Mouse (Mus musculus) retina, postnatal 7 days (tissue): Measurements from ENCODE around the gene Nradd.
A peak's percentile ranks its signal among the peaks of the same experiment; 100 is the strongest.

Experiments used
- DNase-seq: peaks from one replicate; pipeline ENCODE4 v3.0.0-alpha.2; 2012; ENCODE audit warnings: low read depth, low spot score

The Nradd gene

GRCm38 (mm10) chr9:110624361-110625166, at the start of gene Nradd:
TSS of gene Nradd (minus strand) at chr9:110624452.
- peak; percentile 80 for DNase-seq

- DNase-seq: no peak
These were observed 49.0 kb upstream of the Nradd start for GRCm38 (mm10) chr9:110673107-110673752.

- DNase-seq: no peak
These were observed 48.3 kb upstream of the Nradd start for GRCm38 (mm10) chr9:110672462-110673106.

GRCm38 (mm10) chr9:110669785-110670184, 45.5 kb upstream of the Nradd start:
- no peak for DNase-seq

- DNase-seq: no peak
These were observed 44.5 kb upstream of the Nradd start for GRCm38 (mm10) chr9:110668601-110669293.

- no peak for DNase-seq
These were observed 43.1 kb upstream of the Nradd start for GRCm38 (mm10) chr9:110667219-110667836.

- DNase-seq: no peak
These were observed 42.1 kb upstream of the Nradd start for GRCm38 (mm10) chr9:110666374-110666773.

- DNase-seq: no peak
These were observed 41.7 kb upstream of the Nradd start for GRCm38 (mm10) chr9:110665912-110666311.

GRCm38 (mm10) chr9:110662844-110663243, 38.6 kb upstream of the Nradd start:
- DNase-seq: no peak

GRCm38 (mm10) chr9:110660856-110661612, 36.8 kb upstream of the Nradd start:
- no peak for DNase-seq

- no peak for DNase-seq
These were observed 36.0 kb upstream of the Nradd start for GRCm38 (mm10) chr9:110660208-110660607.

GRCm38 (mm10) chr9:110659521-110659920, 35.3 kb upstream of the Nradd start:
- DNase-seq: no peak

- no peak for DNase-seq
These were observed 33.3 kb upstream of the Nradd start for GRCm38 (mm10) chr9:110657474-110658078.

- DNase-seq: peak; percentile 95
These were observed 32.3 kb upstream of the Nradd start, which contains the start of gene Ccdc12 for GRCm38 (mm10) chr9:110656249-110657221. TSS of gene Ccdc12 (plus strand) at chr9:110656503.

- DNase-seq: no peak
These were observed 31.4 kb upstream of the Nradd start for GRCm38 (mm10) chr9:110655651-110656007.

- no peak for DNase-seq
These were observed 30.7 kb upstream of the Nradd start for GRCm38 (mm10) chr9:110654726-110655650.

- DNase-seq: peak; percentile 82
These were observed 29.6 kb upstream of the Nradd start, which contains the start of gene Nbeal2 for GRCm38 (mm10) chr9:110653655-110654461. TSS of gene Nbeal2 (minus strand) at chr9:110654161.
